ENCODE assay signal across 20 mouse cellular contexts in genomic region chr1:189345166-189345565, GRCm38 (mm10). TPM values are rescaled to one million over a fixed set of nuclear protein-coding genes. Genes with fewer than 3 reads are reported as not detected.
"Had no signal": no experiment of that assay in that cellular context is flagged by ENCODE, and none has a peak within 500 bp of the region (broad histone marks: within the 10 kb centered on the region; RNA-seq: fewer than 3 reads in every experiment).

No protein-coding gene starts in this region.

- H3K9ac ChIP-seq: limb, embryonic 13.5 days; liver, embryonic 12.5 days; liver, embryonic 15.5 days had no signal

- ATAC-seq: intestine, postnatal 0 days; liver, embryonic 12.5 days had no signal

- H3K4me2 ChIP-seq: liver, embryonic 12.5 days; liver, embryonic 15.5 days; midbrain, embryonic 11.5 days had no signal

- H3K36me3 ChIP-seq: limb, embryonic 10.5 days; limb, embryonic 13.5 days; liver, embryonic 12.5 days; liver, embryonic 15.5 days had no signal

- H3K27ac ChIP-seq: kidney, postnatal 0 days; limb, embryonic 10.5 days; limb, embryonic 13.5 days; liver, embryonic 12.5 days; liver, embryonic 15.5 days; stomach, postnatal 0 days had no signal

- H3K4me3 ChIP-seq: layer of hippocampus, adult 2 months; limb, embryonic 10.5 days; limb, embryonic 13.5 days; liver, embryonic 12.5 days; liver, embryonic 15.5 days had no signal

- H3K9me3 ChIP-seq: limb, embryonic 10.5 days; limb, embryonic 13.5 days; liver, embryonic 12.5 days; liver, embryonic 15.5 days had no signal

- H3K4me1 ChIP-seq: liver, embryonic 12.5 days; liver, embryonic 15.5 days had no signal

- DNase-seq: kidney, adult 2 months; kidney, postnatal 25 days; layer of hippocampus, postnatal 36 days; liver; lung, adult 18-20 months; lung, postnatal 14 days; lung, postnatal 4 days; midbrain, embryonic 14.5 days; thymus, postnatal 25 days had no signal

RNA-seq across cellular contexts. Expression of gene Kcnk2, which starts 56.9 kb away (rescaled TPM):
- total RNA-seq: megakaryocyte progenitor cell, adult 5-6 weeks; megakaryocyte-erythroid progenitor cell, adult 5-6 weeks had no signal
